Mouse (Mus musculus) kidney, embryonic 14.5 days (tissue): ENCODE data around the gene Rap1gds1. TPM values are rescaled to one million over a fixed set of nuclear protein-coding genes. Genes with fewer than 3 reads are reported as not detected.

ENCODE experiments used
- ATAC-seq: fragments of 200-750 bp; cut with Nextera tagmentation; 2 replicates; pipeline ENCODE4 v1.8.0; 2017; ENCODE audit warnings: moderate number of reproducible peaks, mild to moderate bottlenecking, moderate TSS enrichment, moderate library complexity; ENCODE audit not compliant: low FRiP score, low TSS enrichment
- H3K27ac ChIP-seq: fragments of 300-500 bp; sonication (generic); 2 replicates; pipeline ENCODE4 v1.5.1; 2014; ENCODE audit warnings: low read depth, mild to moderate bottlenecking, low read length, moderate library complexity, mixed read lengths
- H3K27me3 ChIP-seq: fragments of 300-500 bp; sonication (generic); 2 replicates; pipeline ENCODE4 v1.6.1; 2014; ENCODE audit warnings: mild to moderate bottlenecking, low read length; ENCODE audit not compliant: control insufficient read depth, insufficient read depth
- H3K36me3 ChIP-seq: fragments of 300-500 bp; sonication (generic); 2 replicates; pipeline ENCODE4 v1.6.1; 2014; ENCODE audit warnings: low read length, mixed read lengths; ENCODE audit not compliant: control insufficient read depth, insufficient read depth
- H3K4me1 ChIP-seq: fragments of 300-500 bp; sonication (generic); 2 replicates; pipeline ENCODE4 v1.6.1; 2014; ENCODE audit warnings: low read length, mixed read lengths; ENCODE audit not compliant: control insufficient read depth, insufficient read depth
- H3K4me2 ChIP-seq: fragments of 300-500 bp; sonication (generic); replicated peaks from 2 replicates; pipeline ENCODE4 v1.6.1; 2014; ENCODE audit warnings: low read depth, mild to moderate bottlenecking, low read length
- H3K4me3 ChIP-seq: fragments of 300-500 bp; sonication (generic); 2 replicates; pipeline ENCODE4 v1.5.1; 2014; ENCODE audit warnings: mild to moderate bottlenecking, low read length
- H3K9ac ChIP-seq: fragments of 300-500 bp; sonication (generic); 2 replicates; pipeline ENCODE4 v1.6.1; 2014; ENCODE audit warnings: low read depth, mild to moderate bottlenecking, low read length, moderate library complexity
- H3K9me3 ChIP-seq: fragments of 300-500 bp; sonication (generic); 2 replicates; pipeline ENCODE4 v1.6.1; 2016; ENCODE audit warnings: low read length; ENCODE audit not compliant: control insufficient read depth
- WGBS: fragments of 180-500 bp; shearing (Covaris S2); extraction: QIAGEN DNeasy Blood & Tissue Kit; methylation state at CpG from one replicate; pipeline ENCODE4 v1.1.7; 2014; 5-methylcytosine and 5-hydroxymethylcytosine counted together
- polyA plus RNA-seq: library from polyadenylated mRNA; unstranded; fragments of >200 nt; fragmentation: Nextera tagmentation; extraction: Ambion mirVana; gene quantifications from 2 replicates; pipeline ENCODE4 v1.2.1, GENCODE M21; 2014

The Rap1gds1 gene
- polyA plus RNA-seq: 30.4 and 62.3 TPM in 2 replicates

GRCm38 (mm10) chr3:139074484-139075211 lies at the start of gene Rap1gds1:
Gene Rap1gds1 (minus strand): TSS chr3:139075201.
- Histone ChIP-seq H3K4me2 (peak within 1 kb of the TSS; percentile 92), H3K36me3 (no peaks in the 10 kb centered on the region), H3K4me3 (peak within 1 kb of the TSS; percentile 89), H3K9ac (peak within 1 kb of the TSS; percentile 90), H3K27me3 (no peaks in the 10 kb centered on the region), H3K27ac (peak within 1 kb of the TSS; percentile 98), H3K4me1 (peaks cover 8% of the 10 kb centered on the region; the same call in 1 of the 2 replicates), H3K9me3 (no peaks in the 10 kb centered on the region)
- ATAC-seq: peak; percentile 56
- WGBS: under 1% methylated on average over 68 of the region's 97 CpGs

GRCm38 (mm10) chr3:139118446-139118845 lies 43.4 kb upstream of the Rap1gds1 start:
- Histone ChIP-seq H3K9ac (no peak overlapping the region), H3K27ac (no peak overlapping the region), H3K4me1 (no peaks in the 10 kb centered on the region), H3K27me3 (no peaks in the 10 kb centered on the region), H3K4me2 (no peak overlapping the region), H3K9me3 (no peaks in the 10 kb centered on the region), H3K4me3 (no peak overlapping the region), H3K36me3 (no peaks in the 10 kb centered on the region)
- ATAC-seq: no peak

GRCm38 (mm10) chr3:139116733-139117337 lies 41.8 kb upstream of the Rap1gds1 start:
- Histone ChIP-seq H3K27ac (no peak overlapping the region), H3K36me3 (no peaks in the 10 kb centered on the region), H3K9me3 (no peaks in the 10 kb centered on the region), H3K27me3 (no peaks in the 10 kb centered on the region), H3K4me2 (no peak overlapping the region), H3K4me1 (no peaks in the 10 kb centered on the region), H3K9ac (no peak overlapping the region), H3K4me3 (no peak overlapping the region)
- ATAC-seq: no peak
- WGBS: 78% methylated on average over 9 of the region's 9 CpGs

- H3K9ac ChIP-seq: no peak overlapping the region
- no peaks in the 10 kb centered on the region for H3K36me3 ChIP-seq
- 75% methylated on average over 3 of the region's 3 CpGs for WGBS
- ATAC-seq: no peak
- no peak overlapping the region for H3K4me3 ChIP-seq
- no peaks in the 10 kb centered on the region for H3K27me3 ChIP-seq
- H3K4me1 ChIP-seq: no peaks in the 10 kb centered on the region
- no peak overlapping the region for H3K27ac ChIP-seq
- no peak overlapping the region for H3K4me2 ChIP-seq
- H3K9me3 ChIP-seq: no peaks in the 10 kb centered on the region
Observed at GRCm38 (mm10) chr3:139112335-139112973, 37.5 kb upstream of the Rap1gds1 start.

- Histone ChIP-seq H3K4me1 (no peaks in the 10 kb centered on the region), H3K27ac (no peak overlapping the region), H3K4me3 (no peak overlapping the region), H3K36me3 (no peaks in the 10 kb centered on the region), H3K9ac (no peak overlapping the region), H3K9me3 (no peaks in the 10 kb centered on the region), H3K4me2 (no peak overlapping the region), H3K27me3 (no peaks in the 10 kb centered on the region)
- ATAC-seq: no peak
- 85% methylated on average over 2 of the region's 2 CpGs for WGBS
Observed at GRCm38 (mm10) chr3:139111877-139112276, 36.9 kb upstream of the Rap1gds1 start.

- H3K27me3 ChIP-seq: no peaks in the 10 kb centered on the region
- no peak overlapping the region for H3K4me2 ChIP-seq
- no peaks in the 10 kb centered on the region for H3K4me1 ChIP-seq
- no peak for ATAC-seq
- H3K36me3 ChIP-seq: no peaks in the 10 kb centered on the region
- no peak overlapping the region for H3K9ac ChIP-seq
- no peaks in the 10 kb centered on the region for H3K9me3 ChIP-seq
- no peak overlapping the region for H3K27ac ChIP-seq
- WGBS: 81% methylated on average over 5 of the region's 5 CpGs
- no peak overlapping the region for H3K4me3 ChIP-seq
Observed at GRCm38 (mm10) chr3:139108176-139108575, 33.2 kb upstream of the Rap1gds1 start.

- ATAC-seq: no peak
- WGBS: 56% methylated on average over 2 of the region's 2 CpGs
- Histone ChIP-seq H3K4me1 (no peaks in the 10 kb centered on the region), H3K4me2 (no peak overlapping the region), H3K4me3 (no peak overlapping the region), H3K9ac (no peak overlapping the region), H3K36me3 (no peaks in the 10 kb centered on the region), H3K27ac (no peak overlapping the region), H3K9me3 (no peaks in the 10 kb centered on the region), H3K27me3 (no peaks in the 10 kb centered on the region)
Observed at GRCm38 (mm10) chr3:139103914-139104313, 28.9 kb upstream of the Rap1gds1 start.

- 81% methylated on average over 3 of the region's 3 CpGs for WGBS
- no peak overlapping the region for H3K9ac ChIP-seq
- H3K9me3 ChIP-seq: no peaks in the 10 kb centered on the region
- no peaks in the 10 kb centered on the region for H3K4me1 ChIP-seq
- H3K27ac ChIP-seq: no peak overlapping the region
- H3K4me2 ChIP-seq: no peak overlapping the region
- ATAC-seq: no peak
- no peaks in the 10 kb centered on the region for H3K27me3 ChIP-seq
- H3K36me3 ChIP-seq: no peaks in the 10 kb centered on the region
- no peak overlapping the region for H3K4me3 ChIP-seq
Observed at GRCm38 (mm10) chr3:139103346-139103745, 28.3 kb upstream of the Rap1gds1 start.

GRCm38 (mm10) chr3:139101941-139102340 lies 26.9 kb upstream of the Rap1gds1 start:
- Histone ChIP-seq H3K4me2 (no peak overlapping the region), H3K36me3 (no peaks in the 10 kb centered on the region), H3K9ac (no peak overlapping the region), H3K4me3 (no peak overlapping the region), H3K27me3 (no peaks in the 10 kb centered on the region), H3K4me1 (no peaks in the 10 kb centered on the region), H3K27ac (no peak overlapping the region), H3K9me3 (no peaks in the 10 kb centered on the region)
- no peak for ATAC-seq
- WGBS: 94% methylated on average over 1 of the region's 1 CpGs
